Mouse (Mus musculus): ENCODE results near the gene Tnfrsf1b.
A peak's percentile ranks its signal among the peaks of the same experiment; 100 is the strongest.

Gene Tnfrsf1b

DNA sequence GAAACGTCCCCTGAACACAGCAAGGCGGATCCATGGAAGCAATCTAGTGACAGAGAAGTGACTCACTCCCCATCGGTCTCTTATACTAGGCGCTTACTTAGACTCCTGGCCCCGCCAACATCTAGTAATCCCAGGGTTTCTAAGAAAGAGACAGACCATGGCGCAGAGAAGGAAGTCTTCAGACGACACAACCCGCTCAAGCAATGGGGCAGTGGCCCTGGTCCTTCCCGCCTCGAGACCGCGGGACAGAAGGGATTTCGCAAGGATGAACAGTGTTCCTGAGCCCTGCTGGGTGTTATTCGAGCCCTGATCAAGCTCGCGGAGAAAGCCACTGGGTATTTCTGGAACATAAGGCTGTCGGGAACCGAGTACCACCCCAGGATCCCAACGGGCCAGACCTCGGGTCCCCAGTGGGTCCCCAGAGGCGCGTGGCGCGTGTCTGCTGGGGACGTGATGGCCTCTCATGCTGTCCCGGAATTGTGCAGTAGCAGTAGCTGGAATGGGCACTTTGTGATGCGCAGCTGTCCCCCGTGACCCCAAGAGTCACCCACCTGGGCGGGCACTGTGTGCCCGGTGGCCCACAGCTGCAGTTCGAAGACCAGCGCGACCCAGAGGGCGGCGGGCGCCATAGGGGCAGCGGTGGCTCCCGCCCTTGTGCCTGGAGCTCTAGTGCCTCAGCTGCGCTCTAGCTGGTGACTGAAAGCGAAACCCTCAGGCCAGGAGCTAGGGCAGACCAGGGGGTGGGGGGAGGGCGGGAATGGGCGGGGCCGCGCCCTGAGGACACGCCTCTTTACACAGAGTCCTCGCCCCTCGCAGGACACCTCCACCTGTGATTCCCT, at the start of gene Tnfrsf1b:
Gene Tnfrsf1b (minus strand): TSS at position 698 of the 839 bp plus-strand sequence.
- peak; percentile 70 to 76 for DNase-seq

DNA sequence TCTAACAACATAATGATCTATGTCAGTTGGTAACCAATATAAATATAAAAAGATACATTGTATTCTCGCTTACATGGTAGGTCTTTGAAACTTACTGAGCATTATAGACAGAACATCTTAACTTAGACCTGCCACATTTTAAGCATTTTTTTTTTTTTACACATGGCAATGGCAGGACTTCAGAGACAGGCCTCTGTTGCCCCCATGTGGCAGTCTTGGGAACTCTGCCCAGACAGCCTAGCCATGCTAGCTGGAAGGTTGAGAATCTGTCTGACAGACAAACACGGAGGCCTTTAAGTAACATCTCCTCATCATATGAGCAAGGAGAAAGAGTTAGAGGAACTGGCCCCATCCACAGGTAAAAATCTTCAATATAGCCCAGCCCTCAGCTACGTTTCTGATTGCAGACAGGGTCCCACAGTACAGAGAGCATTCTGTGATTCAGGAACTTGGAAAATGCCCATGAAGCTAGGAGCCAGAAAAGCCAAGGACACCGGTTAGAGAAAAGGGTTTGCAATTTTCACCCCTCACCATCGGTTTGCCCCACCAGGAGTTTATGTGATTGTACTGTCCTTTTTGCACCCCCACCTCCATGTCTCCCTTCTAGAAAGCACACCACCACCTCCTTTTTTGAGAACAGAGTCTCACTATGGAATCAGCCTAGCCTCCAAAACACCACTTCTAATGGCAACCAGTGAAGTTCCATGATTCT, 49.1 kb upstream of the Tnfrsf1b start:
- DNase-seq: peak; percentile 46 to 73

DNA sequence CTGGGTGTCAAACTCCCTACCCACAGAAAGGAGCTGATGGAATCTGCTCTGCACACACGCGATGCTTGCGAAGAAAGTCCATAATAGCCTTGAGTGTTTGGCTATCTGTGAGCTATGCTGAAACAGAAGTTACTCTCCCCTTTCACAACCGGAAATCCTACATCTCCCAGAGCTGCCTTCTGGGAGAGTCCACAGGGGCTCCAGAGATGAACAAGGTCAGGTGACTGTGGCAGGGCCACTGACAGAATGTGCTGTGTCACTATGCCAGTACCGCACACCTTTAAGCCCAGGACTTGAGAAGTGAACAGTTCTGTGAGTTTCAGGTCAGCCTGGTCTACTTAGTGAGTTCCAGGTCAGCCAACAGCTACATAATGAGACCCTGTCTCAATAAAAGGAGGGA, 47.9 kb upstream of the Tnfrsf1b start:
- no peak for DNase-seq

DNA sequence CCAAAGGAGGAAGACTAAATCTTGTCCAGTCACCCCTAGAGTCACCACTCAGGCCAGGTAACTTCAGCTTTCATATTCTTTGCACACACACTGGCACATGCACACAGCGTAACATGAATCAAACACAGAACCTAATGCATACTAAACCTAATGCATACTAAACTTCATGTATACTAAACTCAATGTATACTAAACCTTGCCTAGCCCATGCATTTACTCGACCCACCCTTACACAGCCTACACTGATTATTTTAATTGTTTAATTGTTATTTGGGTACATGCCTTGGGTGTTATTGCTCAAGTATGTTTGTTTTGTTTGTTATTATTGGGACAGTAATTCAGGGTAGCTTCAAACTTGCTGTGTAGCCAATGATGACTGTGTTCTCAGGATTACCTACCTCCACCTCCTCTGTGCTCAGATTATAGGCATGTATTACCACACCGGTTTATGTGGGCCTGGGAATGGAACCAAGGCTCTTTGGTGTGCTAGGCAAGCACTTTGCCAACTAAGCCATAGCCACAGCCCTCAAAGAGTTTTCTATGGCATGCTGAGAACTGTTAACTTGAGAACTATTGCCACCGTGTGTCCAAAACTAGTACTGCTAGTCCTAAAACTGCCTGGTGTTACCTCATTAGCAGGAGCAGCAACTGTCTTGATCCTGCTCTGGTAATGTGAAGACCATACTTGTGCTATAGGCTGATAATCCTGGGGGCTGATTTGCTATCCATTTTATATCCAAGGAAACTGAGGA, 39.9 kb upstream of the Tnfrsf1b start:
- peak in 1 of 2 experiments; percentile 66 for DNase-seq

DNA sequence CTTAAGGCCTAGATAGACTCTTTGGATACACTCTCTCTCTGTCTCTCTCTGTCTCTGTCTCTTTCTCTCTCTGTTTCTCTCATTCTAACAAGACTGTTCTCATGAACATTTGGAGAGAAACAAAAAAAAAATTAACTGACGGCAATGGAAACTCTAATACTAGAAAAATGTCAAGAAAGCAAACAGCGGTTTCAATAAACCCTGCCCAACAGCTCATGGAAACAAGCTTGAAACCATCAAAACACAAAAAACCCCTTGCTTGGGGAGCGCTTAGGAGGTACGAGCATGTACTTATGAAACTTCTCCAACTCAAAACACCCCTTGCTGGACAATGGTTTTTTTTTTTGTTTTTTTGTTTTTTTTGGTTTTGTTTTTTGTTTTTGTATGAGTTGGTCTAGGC, 38.0 kb upstream of the Tnfrsf1b start:
- no peak for DNase-seq

DNA sequence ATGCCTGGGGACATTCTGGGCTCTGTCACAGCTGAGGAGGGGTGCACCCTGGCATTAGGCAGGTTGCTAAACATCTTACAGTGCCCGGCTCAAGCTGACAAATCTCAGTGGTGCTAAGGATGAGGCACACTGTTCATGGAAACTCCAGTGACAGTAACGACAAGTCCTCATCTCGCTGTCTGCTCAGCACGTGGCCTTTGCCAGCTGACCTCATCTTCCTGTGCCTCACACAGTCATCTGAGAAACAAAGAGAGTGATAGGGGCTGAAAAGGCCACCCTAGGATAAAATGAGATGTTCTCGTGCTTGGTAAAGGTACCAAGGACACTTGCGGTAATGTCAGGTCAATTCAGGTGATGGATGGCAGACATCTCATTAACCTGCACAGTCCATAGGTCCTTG, 36.8 kb upstream of the Tnfrsf1b start:
- no peak for DNase-seq

DNA sequence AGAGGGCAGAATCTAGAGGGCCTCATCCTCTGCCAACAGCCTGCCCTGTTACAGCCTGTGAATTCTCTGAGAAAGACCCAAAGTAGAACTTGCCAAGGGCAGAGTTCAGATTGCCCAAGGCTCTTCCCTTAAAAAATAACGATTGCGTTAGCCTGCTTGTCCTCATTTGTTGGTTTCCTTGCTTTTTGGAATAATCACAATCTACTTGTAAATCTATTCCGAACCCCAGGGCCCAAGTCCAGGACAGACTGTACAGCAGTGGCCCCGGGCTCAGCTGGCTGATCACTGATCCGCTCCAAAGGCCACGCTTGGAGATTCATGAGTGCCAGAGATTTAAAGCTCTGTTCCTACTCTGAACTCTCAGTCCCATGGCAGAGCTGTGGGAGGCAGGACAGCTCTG, 34.3 kb upstream of the Tnfrsf1b start:
- DNase-seq: no peak

DNA sequence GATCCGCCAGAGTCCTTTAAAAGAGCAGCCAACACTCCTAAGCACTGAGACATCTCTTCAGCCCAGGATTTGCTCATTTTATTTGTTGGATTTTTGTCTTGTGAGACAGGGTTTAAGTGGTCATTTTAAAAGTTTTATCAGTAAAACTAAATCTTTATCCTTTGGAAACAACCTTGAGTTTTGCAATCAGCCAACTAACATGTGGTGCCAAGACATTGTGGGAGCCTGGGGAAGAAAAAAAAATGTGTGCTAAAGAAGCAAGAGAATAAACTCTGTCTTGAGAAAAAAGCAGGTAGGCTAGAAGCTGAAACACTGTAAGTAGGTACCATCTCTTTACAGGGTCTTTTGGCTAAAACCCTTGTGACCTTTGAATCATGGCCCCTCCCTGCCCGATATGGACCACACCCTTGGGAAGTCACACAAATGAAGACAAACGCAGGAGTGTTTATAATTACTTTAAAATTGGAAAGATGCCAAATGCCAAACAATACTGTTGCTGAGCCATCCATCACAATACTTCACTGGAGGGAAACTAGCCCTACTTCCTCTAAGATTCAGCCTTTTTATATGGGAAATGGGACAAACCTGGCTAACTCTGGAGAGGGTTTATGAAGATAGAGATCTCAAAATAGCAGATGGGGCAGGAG, 32.2 kb upstream of the Tnfrsf1b start:
- DNase-seq: no peak

DNA sequence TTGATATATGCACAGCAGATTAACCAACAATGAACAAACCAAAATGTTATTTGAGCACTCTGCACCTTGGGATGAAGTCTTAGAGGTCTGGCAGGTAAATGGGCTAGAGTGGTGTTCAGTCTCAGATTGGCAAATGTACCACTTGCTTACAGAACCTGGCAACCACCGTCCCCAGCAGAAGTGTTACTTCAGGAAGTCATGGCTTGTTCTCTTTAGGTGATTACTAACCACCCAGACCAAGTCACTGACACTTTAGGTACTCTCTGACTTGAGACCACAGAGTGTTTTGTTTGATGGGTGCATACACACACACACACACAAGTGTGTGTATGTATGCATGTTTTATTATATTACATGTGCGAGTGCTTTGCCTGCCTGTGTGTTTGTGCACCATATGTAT, 31.6 kb upstream of the Tnfrsf1b start:
- DNase-seq: no peak

DNA sequence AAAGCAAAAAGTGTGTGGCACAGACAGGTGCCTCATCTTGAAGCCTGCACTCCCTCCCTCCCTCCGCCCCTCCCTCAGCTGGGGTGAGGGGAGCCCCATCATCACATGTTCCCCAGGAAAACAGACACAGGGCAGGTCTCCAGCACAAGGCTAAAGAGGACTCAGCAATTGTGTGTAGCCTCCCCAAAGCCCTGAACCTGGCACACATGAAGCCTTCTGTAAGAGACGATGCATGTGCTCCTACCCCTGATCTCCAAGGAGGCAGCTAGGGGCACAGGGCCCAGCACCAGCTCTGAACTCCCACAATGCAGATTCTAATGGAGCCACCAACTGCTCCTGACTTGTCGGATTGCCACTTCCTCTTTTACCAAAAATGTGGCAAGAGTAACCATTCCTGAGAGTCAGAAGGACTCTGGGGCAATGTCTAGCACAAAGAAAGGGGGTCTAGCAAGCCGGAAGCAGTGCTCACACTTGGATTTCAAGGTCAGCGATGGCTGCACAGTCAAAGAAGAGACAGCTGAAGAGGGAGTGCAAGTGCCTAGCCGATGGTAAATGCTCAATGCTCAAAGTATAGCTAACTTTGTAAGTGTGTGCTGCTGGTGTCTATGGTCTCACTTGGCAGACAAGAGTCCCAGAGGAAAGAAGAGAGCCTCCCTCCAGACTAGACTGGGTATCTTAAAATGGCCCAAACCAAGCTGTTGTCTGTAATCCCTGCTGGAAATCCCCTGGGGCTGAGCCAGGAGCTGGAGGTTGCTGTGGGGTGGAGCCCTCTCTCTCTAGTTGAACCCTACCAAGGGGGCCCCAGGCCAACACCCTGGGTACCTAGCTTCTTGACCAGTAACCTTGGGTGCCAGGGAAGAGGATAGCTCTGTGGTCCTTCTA, 29.9 kb upstream of the Tnfrsf1b start:
- DNase-seq: no peak

DNA sequence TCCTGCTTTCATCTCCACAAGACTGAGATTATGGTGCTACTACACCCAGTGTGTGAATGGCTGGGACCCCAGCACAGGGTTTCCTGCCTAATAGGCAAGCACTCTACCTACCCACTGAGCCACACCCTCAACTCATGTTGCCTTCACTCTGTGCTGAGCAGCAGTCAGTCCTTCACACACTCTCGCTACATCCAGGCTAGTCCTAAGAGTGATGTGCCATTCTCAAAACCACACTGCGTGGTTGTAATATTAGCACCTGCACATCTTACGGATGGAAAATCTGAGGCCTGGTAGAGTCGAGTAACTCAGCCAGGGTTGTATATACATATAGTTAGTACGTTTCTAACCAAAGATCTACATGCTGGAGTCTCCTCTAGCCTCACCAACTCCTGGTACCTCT, 28.2 kb upstream of the Tnfrsf1b start:
- no peak for DNase-seq

DNA sequence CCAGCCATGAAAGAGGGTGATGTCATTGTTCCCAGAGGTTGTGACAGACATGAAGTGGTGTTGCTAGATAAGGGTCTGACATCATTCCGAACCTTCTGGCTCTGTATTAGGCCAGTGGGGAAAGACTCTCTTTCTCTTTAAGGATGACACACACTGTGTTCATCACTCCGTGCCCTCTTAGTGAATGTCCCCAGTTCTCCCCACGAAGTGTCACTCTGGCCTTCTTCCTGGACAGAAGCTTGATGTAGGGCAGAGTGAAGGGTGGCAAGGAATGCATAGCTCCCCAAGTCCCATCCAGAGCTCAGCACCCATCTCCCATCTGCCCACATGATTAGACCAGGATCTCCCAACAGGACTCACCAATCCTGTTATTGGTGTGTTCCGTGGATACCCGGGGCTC, 27.3 kb upstream of the Tnfrsf1b start:
- DNase-seq: no peak

DNA sequence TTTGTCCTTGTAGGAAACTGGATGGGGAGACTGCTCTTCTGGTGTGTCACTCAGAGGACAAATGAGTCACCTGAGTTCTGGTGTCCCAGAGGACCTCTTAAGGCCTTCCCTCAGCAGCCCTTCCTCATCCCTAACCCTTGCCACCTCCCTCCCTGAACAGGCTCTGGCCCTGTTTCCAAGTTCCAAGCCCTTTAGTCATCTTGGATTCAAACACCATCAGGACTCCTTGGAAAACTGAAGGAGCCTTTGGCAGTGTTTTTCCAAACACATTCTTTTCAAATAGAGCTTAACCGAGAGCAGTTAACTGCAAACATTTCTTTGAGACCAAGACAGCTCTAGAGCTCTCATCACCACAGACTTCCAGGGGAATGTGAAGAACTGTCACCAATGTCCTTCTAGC, 26.1 kb upstream of the Tnfrsf1b start:
- DNase-seq: no peak

DNA sequence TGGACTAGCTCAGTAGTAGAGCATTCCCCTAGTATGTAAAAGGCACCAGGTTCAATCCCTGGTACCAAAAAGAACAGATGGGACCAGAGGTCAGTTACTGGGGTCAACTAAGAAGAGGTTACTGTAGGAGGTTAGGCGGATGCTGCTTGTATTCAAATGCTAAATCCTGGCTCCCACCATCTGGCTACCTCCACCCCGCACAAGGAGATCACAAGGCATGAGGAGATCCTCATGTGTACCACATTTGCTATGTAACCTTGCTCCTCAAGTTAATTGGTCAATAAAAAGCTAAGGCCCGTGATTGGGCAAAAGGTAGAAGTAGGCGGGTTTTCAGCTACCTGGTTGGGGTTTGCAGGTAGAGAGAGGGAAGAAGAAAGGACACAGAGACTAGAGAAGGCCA, 25.0 kb upstream of the Tnfrsf1b start:
- DNase-seq: no peak

DNA sequence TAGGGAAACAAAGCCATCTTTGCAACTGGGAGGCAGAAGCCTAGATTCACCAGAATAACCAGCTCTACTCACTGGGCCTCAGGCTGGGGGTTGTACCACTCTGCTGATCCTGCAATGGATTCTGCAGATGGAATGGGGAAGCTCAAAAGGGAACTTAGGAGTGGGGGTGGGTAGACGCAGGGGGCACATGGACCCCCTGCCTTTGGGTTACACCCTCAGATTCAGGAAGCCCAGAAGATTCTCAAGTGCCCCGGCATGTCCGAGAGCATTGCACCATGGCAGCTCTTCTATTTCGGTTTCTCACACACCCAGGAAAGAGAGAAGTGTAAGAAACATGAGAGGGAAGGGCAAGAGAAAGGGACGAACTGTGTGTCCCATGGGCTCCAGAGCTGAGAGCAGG, 23.5 kb upstream of the Tnfrsf1b start:
- no peak for DNase-seq

DNA sequence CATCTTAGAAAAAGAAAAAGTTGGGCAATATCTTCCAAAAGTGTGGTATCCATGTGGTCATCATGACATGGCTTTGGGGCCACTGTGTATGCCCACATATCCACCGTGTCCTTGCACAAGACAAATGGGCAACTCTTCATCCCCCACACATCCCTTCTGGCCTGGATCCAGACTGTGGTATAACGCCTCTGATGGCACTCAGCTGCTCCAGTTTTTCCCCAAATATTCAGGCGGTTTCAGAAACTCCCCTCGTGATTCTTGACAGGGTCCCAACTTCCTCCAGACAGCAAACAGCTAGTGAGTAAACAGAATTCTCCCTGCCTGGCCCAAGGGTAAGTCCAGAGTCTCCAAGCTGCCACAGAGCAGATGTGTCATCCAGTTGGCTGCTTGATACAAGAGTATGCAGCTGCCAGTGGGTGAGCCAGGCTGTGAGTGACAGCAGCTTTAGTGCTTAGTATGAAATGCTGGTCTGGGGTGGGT, 21.0 kb upstream of the Tnfrsf1b start:
- DNase-seq: no peak

DNA sequence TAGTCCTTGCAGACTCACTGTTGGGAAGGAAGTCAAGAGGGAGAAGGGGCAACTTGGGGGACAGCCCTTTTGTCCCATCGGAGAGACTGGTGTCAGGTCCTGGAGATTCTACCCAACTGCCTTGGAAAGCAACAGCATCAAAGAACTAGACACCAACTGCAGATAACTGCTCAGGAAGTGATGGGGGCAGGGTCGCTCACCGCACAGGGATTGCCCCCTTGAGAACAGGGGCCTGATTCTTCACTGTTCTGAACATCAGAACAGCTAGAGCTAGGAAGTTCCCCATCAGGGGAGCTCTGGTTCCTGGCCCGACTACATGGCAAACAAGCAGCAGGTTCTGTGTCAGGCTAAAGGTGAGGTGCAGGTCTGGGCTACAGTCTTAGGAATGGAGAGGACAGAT, 19.8 kb upstream of the Tnfrsf1b start:
- no peak for DNase-seq

DNA sequence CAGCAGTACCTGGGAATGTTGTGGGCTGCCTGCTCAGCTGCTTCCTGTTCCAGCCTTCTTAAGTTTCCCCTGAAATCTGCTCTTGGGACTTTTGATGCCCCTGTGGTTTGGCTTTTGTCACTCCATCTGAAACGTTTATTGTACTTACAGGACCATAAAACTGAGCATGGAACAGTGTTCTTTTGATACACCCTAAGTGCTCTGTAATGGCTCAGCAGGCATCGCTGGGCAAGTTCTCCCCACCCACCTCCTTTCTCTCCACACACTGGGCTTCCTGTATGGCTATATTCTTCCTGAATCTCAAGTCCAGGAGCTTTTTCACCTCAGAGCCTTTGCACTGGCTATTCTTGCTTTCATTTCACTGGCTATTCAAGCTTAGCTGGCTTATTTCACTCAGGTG, 18.1 kb upstream of the Tnfrsf1b start:
- DNase-seq: no peak

DNA sequence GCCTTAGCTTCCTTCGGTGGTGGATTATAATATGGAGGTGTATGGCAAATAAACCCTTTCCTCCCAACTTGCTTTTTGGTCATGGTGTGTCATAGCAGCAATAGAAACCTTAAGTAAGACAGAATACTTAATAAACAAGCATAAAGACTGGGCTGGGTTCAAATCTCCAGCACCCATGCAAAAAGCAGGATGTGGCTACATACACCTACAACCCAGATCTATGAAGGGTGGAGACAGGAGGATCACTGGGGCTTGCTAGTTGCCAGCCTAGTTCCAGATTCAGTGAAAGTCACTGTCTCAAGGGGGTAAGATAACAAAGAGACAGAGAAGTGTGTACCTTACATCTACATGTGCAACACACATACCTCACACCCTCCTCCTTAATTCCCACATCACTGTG, 16.9 kb upstream of the Tnfrsf1b start:
- DNase-seq: no peak

DNA sequence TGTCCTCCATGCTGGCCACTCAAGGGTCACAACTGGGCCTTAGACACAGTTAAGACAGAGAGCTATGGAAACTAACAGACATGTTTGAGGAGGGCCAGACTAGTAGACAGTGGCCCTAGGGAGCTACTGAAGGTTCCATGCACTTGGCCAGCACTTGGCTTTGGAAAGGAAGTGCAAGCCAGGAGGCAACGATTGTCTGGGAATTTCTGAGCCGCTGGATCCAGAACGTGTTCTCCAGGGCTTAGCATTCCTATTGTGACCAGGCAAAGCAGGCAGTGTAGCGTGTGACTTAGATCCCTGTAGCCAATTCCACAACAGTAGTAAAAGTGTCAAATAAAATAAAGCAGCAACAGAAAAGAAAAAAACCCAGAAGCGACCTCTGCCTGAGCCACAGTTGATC, 14.1 kb upstream of the Tnfrsf1b start:
- DNase-seq: no peak

DNA sequence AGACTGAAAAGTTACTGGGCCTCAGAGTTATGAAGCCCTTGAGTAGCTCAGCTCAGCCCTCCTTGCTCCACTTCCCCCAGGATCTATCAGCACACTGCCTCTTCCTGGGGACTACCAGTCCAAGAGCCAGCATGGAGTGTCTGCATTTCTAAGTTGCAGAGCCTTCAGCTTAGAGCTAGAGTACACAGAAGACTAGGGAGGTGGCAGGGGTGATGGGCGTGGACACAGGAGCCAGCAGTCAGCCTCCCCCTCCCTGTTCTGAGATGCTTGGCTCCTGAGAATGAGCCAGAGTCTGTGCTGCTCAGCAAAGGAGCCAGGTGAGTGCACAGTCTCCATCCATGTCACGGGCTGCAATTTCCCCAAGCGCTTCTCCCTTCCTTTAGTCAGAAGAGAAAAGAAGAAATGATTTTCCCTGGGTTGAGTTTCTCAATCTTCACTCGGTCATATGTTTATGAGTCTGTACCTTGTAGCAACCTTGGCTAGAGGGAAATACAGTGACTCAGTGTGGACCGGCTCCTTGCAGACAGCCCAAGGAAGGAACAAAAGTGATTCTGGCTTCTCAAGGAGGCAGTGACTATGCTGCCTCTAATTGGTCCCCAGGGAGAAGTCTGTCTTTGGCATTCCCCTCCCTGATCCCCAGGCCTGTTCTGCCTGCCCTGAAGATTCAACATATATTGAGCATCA, 11.2 kb upstream of the Tnfrsf1b start:
- no peak for DNase-seq
